Mouse (Mus musculus) G1E (cell line): Measurements from ENCODE around the gene Il4. TPM values are rescaled to one million over a fixed set of nuclear protein-coding genes. Genes with fewer than 3 reads are reported as not detected.

Source experiments
- ATAC-seq: 2 replicates; pipeline ENCODE4 v1.8.0; 2016; ENCODE audit warnings: mild to moderate bottlenecking; ENCODE audit not compliant: insufficient number of reproducible peaks, poor library complexity, low FRiP score, severe bottlenecking; ENCODE audit errors: extremely low read depth
- DNase-seq: peaks from one replicate; pipeline ENCODE4 v3.0.0; 2012; ENCODE audit warnings: low spot score
- H3K27me3 ChIP-seq: 2 replicates; pipeline ENCODE4 v1.6.1; 2012; ENCODE audit warnings: mild to moderate bottlenecking, low read length, inconsistent platforms; ENCODE audit not compliant: insufficient read depth
- H3K36me3 ChIP-seq: replicated peaks from 2 replicates; pipeline ENCODE3; 2012; ENCODE audit warnings: mild to moderate bottlenecking, inconsistent platforms
- H3K4me1 ChIP-seq: 2 replicates; pipeline ENCODE4 v1.6.1; 2012; ENCODE audit warnings: low read depth, low read length, inconsistent platforms, mixed read lengths; ENCODE audit not compliant: insufficient read depth
- H3K4me3 ChIP-seq: 2 replicates; pipeline ENCODE4 v1.5.1; 2012; ENCODE audit warnings: low read depth, mild to moderate bottlenecking, inconsistent platforms, low read length, moderate library complexity, mixed read lengths
- H3K9me3 ChIP-seq: replicated peaks from 2 replicates; pipeline ENCODE4 v1.6.1; 2012; ENCODE audit warnings: inconsistent platforms
- CTCF ChIP-seq: IDR thresholded peaks from 2 replicates; pipeline ENCODE4 v1.5.1; 2012; ENCODE audit warnings: low read depth, low read length, inconsistent platforms, mixed read lengths
- GATA1 ChIP-seq: IDR thresholded peaks from 2 replicates; pipeline ENCODE4 v1.6.1; 2012; ENCODE audit warnings: borderline replicate concordance, low read length, inconsistent platforms, mixed read lengths
- GATA2 ChIP-seq: IDR thresholded peaks from 2 replicates; pipeline ENCODE4 v1.6.1; 2012; ENCODE audit warnings: low read depth, low read length, inconsistent platforms, borderline replicate concordance
- POLR2AphosphoS5 ChIP-seq: IDR thresholded peaks from 2 replicates; pipeline ENCODE4 v1.6.1; 2012; ENCODE audit warnings: low read depth, low read length, inconsistent platforms; ENCODE audit not compliant: insufficient replicate concordance
- TAL1 ChIP-seq: conservative IDR thresholded peaks from 2 replicates; pipeline ENCODE4 v1.6.1; 2012; ENCODE audit warnings: low read depth, low read length, inconsistent platforms, mixed read lengths
- polyA plus RNA-seq: library from polyadenylated mRNA; stranded (reverse); fragments of >175 nt; gene quantifications from 2 replicates; pipeline ENCODE4 v1.2.3, GENCODE M21; 2012
- total RNA-seq, 2 experiments: library from RNA; stranded (forward) in 1 of 2; stranded (reverse) in 1 of 2; fragments of 200-1000 nt in 1 of 2; fragments of >200 nt in 1 of 2; fragmentation: Nextera tagmentation in 1 of 2; gene quantifications; 2 replicates each; pipeline ENCODE4 v1.2.3; 2014 to 2017

Il4 gene
- 35.8 and 40.6 TPM in 2 replicates for total RNA-seq (2014; fragmentation: Nextera tagmentation)
- 87.7 and 99.1 TPM in 2 replicates for total RNA-seq (2017)
- polyA plus RNA-seq, result 0.43 and 1.0 TPM in 2 replicates

- no peak for ATAC-seq
- peak within 1 kb of the TSS; percentile 77 for H3K4me3 ChIP-seq
- H3K4me1 ChIP-seq, result peaks cover 80% of the 10 kb centered on the region
- H3K36me3 ChIP-seq, result peaks cover 11% of the 10 kb centered on the region
- H3K27me3 ChIP-seq, result no peaks in the 10 kb centered on the region
- H3K9me3 ChIP-seq, result peaks cover 1% of the 10 kb centered on the region; the same call in 1 of the 2 replicates
- DNase-seq, result no peak
- no peak for TF ChIP-seq GATA2
- no peak for TF ChIP-seq TAL1
These were observed at the start of gene Il4 for GRCm38 (mm10) chr11:53618619-53619198. Gene Il4, minus strand, starts transcription at chr11:53618669.

GRCm38 (mm10) chr11:53664091-53664490 lies 45.6 kb upstream of the Il4 start:
- DNase-seq (no peak), ATAC-seq (no peak)
- H3K4me1 ChIP-seq, result peaks cover 32% of the 10 kb centered on the region
- peaks cover 90% of the 10 kb centered on the region for H3K36me3 ChIP-seq
- TF ChIP-seq TAL1 (no peak), GATA2 (no peak), POLR2AphosphoS5 (no peak), CTCF (no peak), GATA1 (no peak)
- no peak overlapping the region for H3K4me3 ChIP-seq
- no peaks in the 10 kb centered on the region for H3K27me3 ChIP-seq
- H3K9me3 ChIP-seq, result no peaks in the 10 kb centered on the region

- H3K27me3 ChIP-seq, result no peaks in the 10 kb centered on the region
- H3K4me3 ChIP-seq, result no peak overlapping the region; the same call in 1 of the 2 replicates
- peaks cover 38% of the 10 kb centered on the region for H3K4me1 ChIP-seq
- H3K9me3 ChIP-seq, result no peaks in the 10 kb centered on the region
- DNase-seq (no peak), ATAC-seq (peak; percentile 54)
- peaks cover 84% of the 10 kb centered on the region for H3K36me3 ChIP-seq
- TF ChIP-seq GATA2 (no peak), GATA1 (no peak), TAL1 (no peak), CTCF (no peak), POLR2AphosphoS5 (no peak)
These were observed 44.6 kb upstream of the Il4 start for GRCm38 (mm10) chr11:53662794-53663674.

- Histone ChIP-seq H3K4me1 (peaks cover 72% of the 10 kb centered on the region), H3K36me3 (peaks cover 73% of the 10 kb centered on the region), H3K27me3 (no peaks in the 10 kb centered on the region), H3K9me3 (no peaks in the 10 kb centered on the region), H3K4me3 (no peak overlapping the region; the same call in 1 of the 2 replicates)
- no peak for TF ChIP-seq GATA2
- TF ChIP-seq POLR2AphosphoS5, result no peak
- no peak for TF ChIP-seq GATA1
- no peak for DNase-seq
- no peak for ATAC-seq
These were observed 39.4 kb upstream of the Il4 start for GRCm38 (mm10) chr11:53657828-53658227.

- ATAC-seq (no peak), DNase-seq (no peak)
- H3K9me3 ChIP-seq, result no peaks in the 10 kb centered on the region
- TF ChIP-seq GATA2, result no peak
- no peak for TF ChIP-seq POLR2AphosphoS5
- TF ChIP-seq TAL1, result no peak
- no peak for TF ChIP-seq GATA1
- no peak for TF ChIP-seq CTCF
- H3K4me1 ChIP-seq, result peaks cover 69% of the 10 kb centered on the region
- peaks cover 73% of the 10 kb centered on the region for H3K36me3 ChIP-seq
- H3K4me3 ChIP-seq, result peak overlapping the region; percentile 58; the same call in 1 of the 2 replicates
- H3K27me3 ChIP-seq, result no peaks in the 10 kb centered on the region
These were observed 38.9 kb upstream of the Il4 start for GRCm38 (mm10) chr11:53657381-53657780.

- H3K4me3 ChIP-seq, result peak overlapping the region; percentile 38; the same call in 1 of the 2 replicates
These were observed 38.2 kb upstream of the Il4 start for GRCm38 (mm10) chr11:53656558-53657202.

More at GRCm38 (mm10) chr11:53656558-53657202, 38.2 kb upstream of the Il4 start:
- ATAC-seq (peak; percentile 23; the same call in 1 of the 2 replicates), DNase-seq (no peak)
- Histone ChIP-seq H3K36me3 (peaks cover 75% of the 10 kb centered on the region), H3K4me1 (peaks cover 72% of the 10 kb centered on the region), H3K27me3 (no peaks in the 10 kb centered on the region), H3K9me3 (no peaks in the 10 kb centered on the region)
- TF ChIP-seq CTCF, result no peak
- no peak for TF ChIP-seq GATA2
- TF ChIP-seq POLR2AphosphoS5, result no peak
- no peak for TF ChIP-seq GATA1
- TF ChIP-seq TAL1, result no peak
